Mouse (Mus musculus): ENCODE results near the gene Pim3. TPM values are rescaled to one million over a fixed set of nuclear protein-coding genes. Genes with fewer than 3 reads are reported as not detected.
A peak's percentile ranks its signal among the peaks of the same experiment; 100 is the strongest.

Pim3 gene
- total RNA-seq, 1 experiment: 159 TPM

GRCm38 (mm10) chr15:88828800-88829705 lies 32.9 kb upstream of the Pim3 start:
- no peak overlapping the region for H3K9ac ChIP-seq (ENCODE audit: insufficient read depth, low read depth, low read length, poor library complexity, severe bottlenecking)

GRCm38 (mm10) chr15:88829791-88830440 lies 32.1 kb upstream of the Pim3 start:
- DNase-seq (ENCODE audit: low read depth, low spot score): no peak
- no peak overlapping the region for H3K27ac ChIP-seq (ENCODE audit: insufficient read depth, low read depth, low read length, poor library complexity, severe bottlenecking)
- in situ Hi-C loops (cut with MboI; ENCODE audit: low sequenced_read_pairs in 2 of 2, unreplicated experiment in 2 of 2): loop anchor here (5.0 to 10.0 kb wide), 2 partner anchors 92 to 95 kb away; no protein-coding TSS in a partner anchor
- H3K9ac ChIP-seq (ENCODE audit: insufficient read depth, low read depth, low read length, poor library complexity, severe bottlenecking): no peak overlapping the region
- peaks cover 9% of the 10 kb centered on the region for H3K36me3 ChIP-seq (ENCODE audit: control insufficient read depth, insufficient read depth, low read length, poor library complexity, severe bottlenecking)
- TF ChIP-seq HCFC1 (IDR thresholded peaks at IDR 0.05; ENCODE audit: borderline replicate concordance, insufficient read depth, low read length): no peak
- no peak for TF ChIP-seq ZC3H11A (IDR thresholded peaks at IDR 0.05; ENCODE audit: borderline replicate concordance, low read depth, low read length)
- TF ChIP-seq ZNF384 (IDR thresholded peaks at IDR 0.05; ENCODE audit: low read depth, low read length): no peak
- TF ChIP-seq MAFK (IDR thresholded peaks at IDR 0.05; ENCODE audit: insufficient read depth, low read depth, low read length): no peak
- no peak for TF ChIP-seq CHD2 (IDR thresholded peaks at IDR 0.05; ENCODE audit: low read depth, low read length)
- peaks cover 0 to 5% of the 10 kb centered on the region in 2 experiments; a peak in 1 of 4 replicates for H3K4me1 ChIP-seq (ENCODE audit: control insufficient read depth in 2 of 2, insufficient read depth in 2 of 2, low read length in 2 of 2, poor library complexity in 1 of 2)
- no peaks in the 10 kb centered on the region for H3K9me3 ChIP-seq (ENCODE audit: control insufficient read depth, insufficient read depth, low read depth, low read length)
- H3K4me3 ChIP-seq (ENCODE audit: insufficient read depth in 1 of 2, low read depth in 1 of 2, low read length in 2 of 2, poor library complexity in 1 of 2, severe bottlenecking in 1 of 2): no peak overlapping the region

More at GRCm38 (mm10) chr15:88828800-88829705, 32.9 kb upstream of the Pim3 start:
- peak; percentile 93 for TF ChIP-seq ZC3H11A (IDR thresholded peaks at IDR 0.05; ENCODE audit: borderline replicate concordance, low read depth, low read length)
- TF ChIP-seq HCFC1 (IDR thresholded peaks at IDR 0.05; ENCODE audit: borderline replicate concordance, insufficient read depth, low read length): no peak
- no peaks in the 10 kb centered on the region for H3K9me3 ChIP-seq (ENCODE audit: control insufficient read depth, insufficient read depth, low read depth, low read length)
- H3K36me3 ChIP-seq (ENCODE audit: control insufficient read depth, insufficient read depth, low read length, poor library complexity, severe bottlenecking): peaks cover 17% of the 10 kb centered on the region
- in situ Hi-C loops (cut with MboI; ENCODE audit: low sequenced_read_pairs in 2 of 2, unreplicated experiment in 2 of 2): loop anchor here (5.0 to 10.0 kb wide), 2 partner anchors 93 to 96 kb away; no protein-coding TSS in a partner anchor
- DNase-seq (ENCODE audit: low read depth, low spot score): peak; percentile 74
- no peak overlapping the region for H3K27ac ChIP-seq (ENCODE audit: insufficient read depth, low read depth, low read length, poor library complexity, severe bottlenecking)
- H3K4me3 ChIP-seq (ENCODE audit: insufficient read depth in 1 of 2, low read depth in 1 of 2, low read length in 2 of 2, poor library complexity in 1 of 2, severe bottlenecking in 1 of 2): no peak overlapping the region
- peaks cover 0 to 5% of the 10 kb centered on the region in 2 experiments; a peak in 1 of 4 replicates for H3K4me1 ChIP-seq (ENCODE audit: control insufficient read depth in 2 of 2, insufficient read depth in 2 of 2, low read length in 2 of 2, poor library complexity in 1 of 2)

- in situ Hi-C loops (cut with MboI; ENCODE audit: low sequenced_read_pairs in 2 of 2, unreplicated experiment in 2 of 2): no loop called here
- H3K36me3 ChIP-seq (ENCODE audit: control insufficient read depth, insufficient read depth, low read length, poor library complexity, severe bottlenecking): peaks cover 9% of the 10 kb centered on the region
- H3K27ac ChIP-seq (ENCODE audit: insufficient read depth, low read depth, low read length, poor library complexity, severe bottlenecking): no peak overlapping the region
- TF ChIP-seq MAFK (IDR thresholded peaks at IDR 0.05; ENCODE audit: insufficient read depth, low read depth, low read length) (no peak), HCFC1 (IDR thresholded peaks at IDR 0.05; ENCODE audit: borderline replicate concordance, insufficient read depth, low read length) (no peak), CHD2 (IDR thresholded peaks at IDR 0.05; ENCODE audit: low read depth, low read length) (no peak), ZNF384 (IDR thresholded peaks at IDR 0.05; ENCODE audit: low read depth, low read length) (no peak), ZC3H11A (IDR thresholded peaks at IDR 0.05; ENCODE audit: borderline replicate concordance, low read depth, low read length) (no peak)
- H3K4me3 ChIP-seq (ENCODE audit: insufficient read depth in 1 of 2, low read depth in 1 of 2, low read length in 2 of 2, poor library complexity in 1 of 2, severe bottlenecking in 1 of 2): no peak overlapping the region
- no peaks in the 10 kb centered on the region for H3K9me3 ChIP-seq (ENCODE audit: control insufficient read depth, insufficient read depth, low read depth, low read length)
- peaks cover 0 to 5% of the 10 kb centered on the region in 2 experiments; a peak in 1 of 4 replicates for H3K4me1 ChIP-seq (ENCODE audit: control insufficient read depth in 2 of 2, insufficient read depth in 2 of 2, low read length in 2 of 2, poor library complexity in 1 of 2)
- no peak overlapping the region for H3K9ac ChIP-seq (ENCODE audit: insufficient read depth, low read depth, low read length, poor library complexity, severe bottlenecking)
- DNase-seq (ENCODE audit: low read depth, low spot score): no peak
These were observed 31.3 kb upstream of the Pim3 start for GRCm38 (mm10) chr15:88830696-88831095.

GRCm38 (mm10) chr15:88831482-88831881 lies 30.5 kb upstream of the Pim3 start:
- TF ChIP-seq ZC3H11A (IDR thresholded peaks at IDR 0.05; ENCODE audit: borderline replicate concordance, low read depth, low read length): no peak
- no peak for TF ChIP-seq HCFC1 (IDR thresholded peaks at IDR 0.05; ENCODE audit: borderline replicate concordance, insufficient read depth, low read length)
- no peak for TF ChIP-seq MAFK (IDR thresholded peaks at IDR 0.05; ENCODE audit: insufficient read depth, low read depth, low read length)
- TF ChIP-seq CHD2 (IDR thresholded peaks at IDR 0.05; ENCODE audit: low read depth, low read length): no peak
- TF ChIP-seq ZNF384 (IDR thresholded peaks at IDR 0.05; ENCODE audit: low read depth, low read length): no peak
- DNase-seq (ENCODE audit: low read depth, low spot score): no peak
- Histone ChIP-seq H3K36me3 (ENCODE audit: control insufficient read depth, insufficient read depth, low read length, poor library complexity, severe bottlenecking) (peaks cover 4% of the 10 kb centered on the region), H3K9ac (ENCODE audit: insufficient read depth, low read depth, low read length, poor library complexity, severe bottlenecking) (no peak overlapping the region), H3K9me3 (ENCODE audit: control insufficient read depth, insufficient read depth, low read depth, low read length) (no peaks in the 10 kb centered on the region), H3K4me3 (ENCODE audit: insufficient read depth in 1 of 2, low read depth in 1 of 2, low read length in 2 of 2, poor library complexity in 1 of 2, severe bottlenecking in 1 of 2) (no peak overlapping the region), H3K27ac (ENCODE audit: insufficient read depth, low read depth, low read length, poor library complexity, severe bottlenecking) (no peak overlapping the region), H3K4me1 (ENCODE audit: control insufficient read depth in 2 of 2, insufficient read depth in 2 of 2, low read length in 2 of 2, poor library complexity in 1 of 2) (peaks cover 0 to 7% of the 10 kb centered on the region in 2 experiments; a peak in 1 of 4 replicates)
- in situ Hi-C loops (cut with MboI; ENCODE audit: low sequenced_read_pairs in 2 of 2, unreplicated experiment in 2 of 2): no loop called here

Measured in ES-E14 (cell line).